Mouse (Mus musculus): ENCODE results near the gene Scp2.

- TF ChIP-seq CTCF (IDR thresholded peaks at IDR 0.05; ENCODE audit: extremely low read depth, insufficient read depth, low read length) (no peak), POLR2A (IDR thresholded peaks at IDR 0.05; ENCODE audit: extremely low read depth, insufficient read depth, low read length) (no peak)
Observed at GRCm38 (mm10) chr4:108033041-108033764, 111.6 kb downstream of the Scp2 start.

Data from cortical plate, adult 2 months (tissue).